Mouse (Mus musculus): ENCODE measurements around the gene Hint1. TPM values are rescaled to one million over a fixed set of nuclear protein-coding genes. Genes with fewer than 3 reads are reported as not detected.

Hint1 gene
- polyA plus RNA-seq, 1 experiment = 324 TPM

DNA sequence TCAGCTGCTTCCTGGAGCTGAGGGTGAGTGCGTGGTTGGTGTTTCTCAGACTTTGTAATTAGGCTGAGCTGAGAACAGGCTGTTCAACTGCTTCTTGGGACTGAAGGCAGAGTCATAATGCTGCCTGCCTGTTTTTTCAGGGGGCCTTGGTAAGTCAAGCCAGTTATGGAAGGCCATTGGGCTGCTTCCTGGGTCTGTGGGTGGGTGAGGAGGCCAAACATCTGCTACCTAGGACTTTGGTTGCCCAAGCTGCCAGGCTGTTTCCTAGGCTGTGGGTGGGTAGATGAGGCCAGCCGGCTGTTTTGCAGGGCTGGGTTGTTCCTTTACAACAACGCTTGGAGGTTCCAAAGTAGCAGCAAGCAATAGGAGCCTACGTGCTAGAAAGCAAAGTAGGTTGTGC lies 32.4 kb upstream of the Hint1 start:
- Histone ChIP-seq H3K4me3 (ENCODE audit: low read depth, low read length) (no peak overlapping the region), H3K9me3 (replicated peaks; ENCODE audit: control insufficient read depth, insufficient read depth, low read length, poor library complexity, severe bottlenecking) (no peaks in the 10 kb centered on the region), H3K27me3 (ENCODE audit: control insufficient read depth, insufficient read depth, low read length, poor library complexity, severe bottlenecking) (no peaks in the 10 kb centered on the region), H3K27ac (ENCODE audit: insufficient read depth, low read length) (no peak overlapping the region), H3K36me3 (ENCODE audit: control insufficient read depth, insufficient read depth, low read length, poor library complexity, severe bottlenecking) (no peaks in the 10 kb centered on the region), H3K4me1 (ENCODE audit: control insufficient read depth, insufficient read depth, low read length) (no peaks in the 10 kb centered on the region), H3K9ac (ENCODE audit: low read depth, poor library complexity, severe bottlenecking) (no peak overlapping the region)
- no peak for TF ChIP-seq EP300 (IDR thresholded peaks at IDR 0.05; ENCODE audit: insufficient read depth, low read depth, low read length)
- no peak for TF ChIP-seq POLR2A (IDR thresholded peaks at IDR 0.05; ENCODE audit: insufficient read depth, low read length)
- no peak for TF ChIP-seq CTCF (IDR thresholded peaks at IDR 0.05; ENCODE audit: low read depth, low read length)

DNA sequence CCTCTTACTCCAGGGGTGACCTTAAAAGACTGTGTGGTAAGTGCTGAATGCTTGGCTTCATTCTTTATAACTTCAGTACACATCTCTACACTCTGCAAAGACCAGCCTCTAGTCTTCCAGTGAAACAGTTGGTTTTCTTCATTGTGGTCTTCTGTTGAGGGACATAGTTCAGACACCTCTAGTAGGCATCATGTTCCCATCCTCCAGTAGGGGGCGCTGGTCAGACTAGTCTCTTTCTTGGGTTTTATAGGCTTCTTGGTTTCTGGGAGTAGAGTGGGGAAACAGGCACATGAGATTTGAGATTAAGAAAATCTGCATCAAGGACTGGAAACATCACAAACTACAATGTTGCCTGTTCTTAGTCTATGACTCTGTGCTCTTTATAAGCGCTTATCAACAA lies 31.6 kb upstream of the Hint1 start:
- H3K27ac ChIP-seq (ENCODE audit: insufficient read depth, low read length) = no peak overlapping the region
- no peak overlapping the region for H3K9ac ChIP-seq (ENCODE audit: low read depth, poor library complexity, severe bottlenecking)
- H3K27me3 ChIP-seq (ENCODE audit: control insufficient read depth, insufficient read depth, low read length, poor library complexity, severe bottlenecking) = no peaks in the 10 kb centered on the region
- no peak overlapping the region for H3K4me3 ChIP-seq (ENCODE audit: low read depth, low read length)
- H3K9me3 ChIP-seq (replicated peaks; ENCODE audit: control insufficient read depth, insufficient read depth, low read length, poor library complexity, severe bottlenecking) = no peaks in the 10 kb centered on the region
- no peaks in the 10 kb centered on the region for H3K4me1 ChIP-seq (ENCODE audit: control insufficient read depth, insufficient read depth, low read length)
- no peaks in the 10 kb centered on the region for H3K36me3 ChIP-seq (ENCODE audit: control insufficient read depth, insufficient read depth, low read length, poor library complexity, severe bottlenecking)
- TF ChIP-seq POLR2A (IDR thresholded peaks at IDR 0.05; ENCODE audit: insufficient read depth, low read length) = no peak
- TF ChIP-seq CTCF (IDR thresholded peaks at IDR 0.05; ENCODE audit: low read depth, low read length) = no peak
- no peak for TF ChIP-seq EP300 (IDR thresholded peaks at IDR 0.05; ENCODE audit: insufficient read depth, low read depth, low read length)

- no peak overlapping the region for H3K27ac ChIP-seq (ENCODE audit: insufficient read depth, low read length)
- TF ChIP-seq EP300 (IDR thresholded peaks at IDR 0.05; ENCODE audit: insufficient read depth, low read depth, low read length) = no peak
- no peak for TF ChIP-seq CTCF (IDR thresholded peaks at IDR 0.05; ENCODE audit: low read depth, low read length)
- TF ChIP-seq POLR2A (IDR thresholded peaks at IDR 0.05; ENCODE audit: insufficient read depth, low read length) = no peak
These were observed 30.1 kb upstream of the Hint1 start for GRCm38 (mm10) chr11:54836106-54836505.

GRCm38 (mm10) chr11:54839696-54840095 lies 26.5 kb upstream of the Hint1 start:
- no peak overlapping the region for H3K4me3 ChIP-seq (ENCODE audit: low read depth, low read length)
- TF ChIP-seq EP300 (IDR thresholded peaks at IDR 0.05; ENCODE audit: insufficient read depth, low read depth, low read length) (no peak), CTCF (IDR thresholded peaks at IDR 0.05; ENCODE audit: low read depth, low read length) (no peak), POLR2A (IDR thresholded peaks at IDR 0.05; ENCODE audit: insufficient read depth, low read length) (no peak)
- H3K27me3 ChIP-seq (ENCODE audit: control insufficient read depth, insufficient read depth, low read length, poor library complexity, severe bottlenecking) = no peaks in the 10 kb centered on the region
- no peak overlapping the region for H3K9ac ChIP-seq (ENCODE audit: low read depth, poor library complexity, severe bottlenecking)
- H3K27ac ChIP-seq (ENCODE audit: insufficient read depth, low read length) = no peak overlapping the region
- H3K4me1 ChIP-seq (ENCODE audit: control insufficient read depth, insufficient read depth, low read length) = no peaks in the 10 kb centered on the region
- no peaks in the 10 kb centered on the region for H3K9me3 ChIP-seq (replicated peaks; ENCODE audit: control insufficient read depth, insufficient read depth, low read length, poor library complexity, severe bottlenecking)
- H3K36me3 ChIP-seq (ENCODE audit: control insufficient read depth, insufficient read depth, low read length, poor library complexity, severe bottlenecking) = no peaks in the 10 kb centered on the region

More at GRCm38 (mm10) chr11:54836106-54836505, 30.1 kb upstream of the Hint1 start:
- no peak overlapping the region for H3K4me3 ChIP-seq (ENCODE audit: low read depth, low read length)
- H3K4me1 ChIP-seq (ENCODE audit: control insufficient read depth, insufficient read depth, low read length) = no peaks in the 10 kb centered on the region
- no peaks in the 10 kb centered on the region for H3K36me3 ChIP-seq (ENCODE audit: control insufficient read depth, insufficient read depth, low read length, poor library complexity, severe bottlenecking)
- no peaks in the 10 kb centered on the region for H3K9me3 ChIP-seq (replicated peaks; ENCODE audit: control insufficient read depth, insufficient read depth, low read length, poor library complexity, severe bottlenecking)
- no peak overlapping the region for H3K9ac ChIP-seq (ENCODE audit: low read depth, poor library complexity, severe bottlenecking)
- H3K27me3 ChIP-seq (ENCODE audit: control insufficient read depth, insufficient read depth, low read length, poor library complexity, severe bottlenecking) = no peaks in the 10 kb centered on the region

DNA sequence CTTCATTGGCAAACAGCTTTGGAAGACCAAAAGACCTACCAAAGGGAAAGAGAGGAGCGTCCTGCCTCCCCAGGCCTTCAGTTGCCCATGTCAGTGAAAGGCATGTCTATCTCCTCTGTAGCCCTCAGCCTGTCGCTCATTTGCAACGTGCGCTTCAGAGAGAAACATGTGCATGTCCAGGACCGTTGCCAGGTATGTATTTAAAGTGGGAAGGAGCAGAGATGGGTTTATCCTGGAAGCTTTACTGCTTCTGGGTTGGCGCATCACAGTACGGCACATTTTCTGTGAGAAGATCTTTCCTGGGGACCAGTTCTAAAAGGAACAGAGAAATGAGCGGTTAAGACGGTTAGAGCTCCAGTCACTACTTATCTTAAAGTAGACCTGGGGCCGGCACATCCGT lies 25.3 kb upstream of the Hint1 start:
- H3K4me1 ChIP-seq (ENCODE audit: control insufficient read depth, insufficient read depth, low read length) = no peaks in the 10 kb centered on the region
- TF ChIP-seq CTCF (IDR thresholded peaks at IDR 0.05; ENCODE audit: low read depth, low read length) (no peak), POLR2A (IDR thresholded peaks at IDR 0.05; ENCODE audit: insufficient read depth, low read length) (no peak), EP300 (IDR thresholded peaks at IDR 0.05; ENCODE audit: insufficient read depth, low read depth, low read length) (no peak)

GRCm38 (mm10) chr11:54844424-54844823 lies 21.8 kb upstream of the Hint1 start:
- H3K4me3 ChIP-seq (ENCODE audit: low read depth, low read length) = no peak overlapping the region

More for the DNA sequence above, 25.3 kb upstream of the Hint1 start:
- H3K27me3 ChIP-seq (ENCODE audit: control insufficient read depth, insufficient read depth, low read length, poor library complexity, severe bottlenecking) = no peaks in the 10 kb centered on the region
- no peak overlapping the region for H3K27ac ChIP-seq (ENCODE audit: insufficient read depth, low read length)
- no peaks in the 10 kb centered on the region for H3K36me3 ChIP-seq (ENCODE audit: control insufficient read depth, insufficient read depth, low read length, poor library complexity, severe bottlenecking)
- H3K4me3 ChIP-seq (ENCODE audit: low read depth, low read length) = no peak overlapping the region
- no peaks in the 10 kb centered on the region for H3K9me3 ChIP-seq (replicated peaks; ENCODE audit: control insufficient read depth, insufficient read depth, low read length, poor library complexity, severe bottlenecking)
- H3K9ac ChIP-seq (ENCODE audit: low read depth, poor library complexity, severe bottlenecking) = no peak overlapping the region

More at GRCm38 (mm10) chr11:54844424-54844823, 21.8 kb upstream of the Hint1 start:
- Histone ChIP-seq H3K9ac (ENCODE audit: low read depth, poor library complexity, severe bottlenecking) (no peak overlapping the region), H3K4me1 (ENCODE audit: control insufficient read depth, insufficient read depth, low read length) (no peaks in the 10 kb centered on the region), H3K9me3 (replicated peaks; ENCODE audit: control insufficient read depth, insufficient read depth, low read length, poor library complexity, severe bottlenecking) (peaks cover 3% of the 10 kb centered on the region; the same call in 1 of the 2 replicates), H3K36me3 (ENCODE audit: control insufficient read depth, insufficient read depth, low read length, poor library complexity, severe bottlenecking) (no peaks in the 10 kb centered on the region), H3K27me3 (ENCODE audit: control insufficient read depth, insufficient read depth, low read length, poor library complexity, severe bottlenecking) (no peaks in the 10 kb centered on the region), H3K27ac (ENCODE audit: insufficient read depth, low read length) (no peak overlapping the region)
- TF ChIP-seq EP300 (IDR thresholded peaks at IDR 0.05; ENCODE audit: insufficient read depth, low read depth, low read length) (no peak), POLR2A (IDR thresholded peaks at IDR 0.05; ENCODE audit: insufficient read depth, low read length) (no peak), CTCF (IDR thresholded peaks at IDR 0.05; ENCODE audit: low read depth, low read length) (no peak)

All from ES-Bruce4 (cell line).